Mouse (Mus musculus) MEL-GATA-1-ER (cell line): ENCODE measurements around the gene Gm20390.
A peak's percentile ranks its signal among the peaks of the same experiment; 100 is the strongest.

Experiments
- DNase-seq: peaks from one replicate; pipeline ENCODE4 v3.0.0-alpha.2; 2012; ENCODE audit warnings: low read depth; ENCODE audit errors: extremely low read depth

Gene Gm20390

DNA sequence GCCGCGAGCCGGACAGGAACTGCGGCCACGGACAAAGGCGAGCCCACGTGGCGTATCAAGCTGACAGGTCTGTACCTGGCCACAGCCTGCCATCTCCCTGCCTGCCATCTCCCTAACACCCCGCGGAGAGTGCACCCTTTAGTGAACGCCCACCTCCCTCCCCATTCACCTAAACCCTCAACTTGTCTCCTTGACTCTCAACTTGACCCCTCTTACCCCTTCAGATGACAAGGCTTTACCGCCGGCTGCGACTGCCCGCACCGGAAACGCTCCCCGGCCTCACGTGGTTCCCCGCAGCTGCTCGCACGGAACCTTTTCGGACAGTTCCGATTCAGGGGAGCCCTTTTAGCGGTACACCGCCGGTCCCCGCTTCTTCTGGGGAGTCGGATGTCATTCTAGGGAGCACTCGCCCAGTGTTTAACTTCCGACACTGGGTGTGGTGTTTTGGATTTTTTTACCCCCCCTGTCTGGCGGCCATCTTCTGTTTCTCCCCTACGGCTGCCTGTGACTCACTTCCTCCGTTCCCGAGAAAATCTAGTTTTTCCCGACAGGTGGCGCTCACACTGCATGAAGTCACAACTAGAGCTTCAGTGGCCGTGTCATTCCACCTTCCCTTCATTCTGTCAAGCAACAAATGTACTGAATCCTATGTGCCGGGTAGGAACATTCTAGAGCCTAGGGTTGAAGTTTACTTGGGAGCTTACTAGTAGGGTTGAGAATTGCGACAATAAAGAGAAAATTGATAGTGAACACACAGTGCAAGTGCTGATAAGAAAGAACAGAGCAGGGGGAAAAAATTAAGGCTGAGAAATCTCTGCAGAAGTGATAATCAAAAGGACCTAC lies at the start of gene Gm20390, which contains the start of gene Nme1:
TSS of gene Gm20390 (minus strand) at position 289 of the 843 bp plus-strand sequence.
TSS of gene Nme1 (minus strand) at position 517 of the 843 bp plus-strand sequence.
- peak; percentile 96 for DNase-seq

DNA sequence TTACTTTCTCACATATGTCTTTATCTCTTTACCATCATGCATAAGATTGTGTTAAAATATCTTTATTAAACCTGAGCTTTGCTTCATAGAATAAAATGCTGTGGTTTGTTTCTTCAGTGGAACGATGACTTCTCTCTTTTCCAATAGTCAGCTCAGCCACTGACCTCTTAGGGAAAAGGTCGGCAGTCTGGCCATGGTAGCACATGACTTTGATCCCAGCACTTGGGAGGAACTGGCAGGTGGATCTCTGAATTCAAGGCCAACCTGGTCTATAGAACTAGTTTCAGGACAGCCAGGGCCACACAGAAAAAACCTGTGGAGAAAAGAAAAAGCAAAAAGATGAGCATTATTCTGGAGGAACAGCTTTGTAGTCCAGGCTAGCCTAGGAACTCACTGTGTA lies 35.3 kb upstream of the Gm20390 start:
- DNase-seq, result no peak

- no peak for DNase-seq
These were observed 31.2 kb upstream of the Gm20390 start for GRCm38 (mm10) chr11:93999276-93999675.

- peak; percentile 40 for DNase-seq
These were observed 29.2 kb upstream of the Gm20390 start for GRCm38 (mm10) chr11:93997141-93997775.

GRCm38 (mm10) chr11:93996306-93997140 lies 28.4 kb upstream of the Gm20390 start:
- peak; percentile 10 for DNase-seq

DNA sequence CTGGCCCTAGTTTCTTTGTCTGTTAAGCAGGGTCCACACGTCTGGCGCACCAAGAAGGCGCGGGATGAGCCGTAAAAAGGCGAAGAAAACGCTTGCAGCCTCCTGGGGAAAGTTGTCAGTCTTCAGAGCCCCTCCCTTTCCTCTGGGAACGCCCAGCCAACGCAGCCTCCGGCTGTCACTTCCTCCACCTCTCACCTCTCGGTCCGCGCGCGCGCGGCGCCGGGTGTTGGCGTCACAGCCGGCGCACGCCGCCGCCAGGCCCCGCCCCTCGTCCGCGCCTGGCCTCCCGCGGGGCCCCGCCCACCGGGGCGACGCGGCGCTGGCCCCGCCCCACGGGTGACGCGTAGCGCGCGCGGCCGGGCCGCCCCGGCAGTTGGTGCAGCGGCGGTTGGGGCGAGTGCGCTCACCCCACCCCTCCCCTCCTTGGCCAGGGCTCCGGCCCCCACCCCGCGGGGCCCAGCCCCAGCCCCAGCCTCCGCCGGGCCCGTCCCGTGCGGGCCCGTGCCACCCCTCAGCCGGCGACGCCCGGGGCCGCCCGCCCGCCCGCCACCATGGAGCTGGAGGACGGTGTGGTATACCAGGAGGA lies 27.7 kb upstream of the Gm20390 start, which contains the start of gene Spag9:
TSS of gene Spag9 (plus strand) at position 372 of the 586 bp plus-strand sequence.
- peak; percentile 83 for DNase-seq

DNA sequence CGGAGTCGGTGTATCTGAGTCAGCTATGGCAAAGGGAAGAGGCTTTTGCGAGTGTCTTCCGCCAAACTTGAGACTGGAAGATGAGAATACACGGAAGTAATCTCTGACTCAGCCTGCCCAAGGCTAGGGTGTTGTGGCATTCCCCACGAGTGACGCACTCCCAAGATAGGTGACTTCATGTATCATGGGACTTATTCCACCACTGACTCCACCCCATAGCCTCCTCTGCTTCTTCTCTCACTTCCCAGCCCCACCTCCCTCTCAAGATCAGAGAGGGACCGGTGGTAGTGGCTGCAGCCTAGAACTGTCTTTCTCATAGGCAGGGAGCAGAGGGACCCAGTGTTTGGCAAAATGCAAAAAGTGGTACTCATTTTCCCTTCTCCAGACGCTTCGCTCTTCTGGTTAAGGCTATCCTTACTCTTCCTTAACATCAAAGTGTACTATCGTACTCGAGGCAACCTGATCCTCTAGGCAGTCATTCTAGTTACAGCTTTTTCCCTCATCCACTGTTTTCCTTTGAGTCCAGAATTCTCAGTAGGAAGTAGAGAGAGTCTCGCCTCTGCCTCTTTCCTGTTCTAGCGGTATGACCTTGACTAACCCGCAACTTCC lies 27.1 kb upstream of the Gm20390 start:
- peak; percentile 89 for DNase-seq

GRCm38 (mm10) chr11:93994531-93994930 lies 26.4 kb upstream of the Gm20390 start:
- no peak for DNase-seq

DNA sequence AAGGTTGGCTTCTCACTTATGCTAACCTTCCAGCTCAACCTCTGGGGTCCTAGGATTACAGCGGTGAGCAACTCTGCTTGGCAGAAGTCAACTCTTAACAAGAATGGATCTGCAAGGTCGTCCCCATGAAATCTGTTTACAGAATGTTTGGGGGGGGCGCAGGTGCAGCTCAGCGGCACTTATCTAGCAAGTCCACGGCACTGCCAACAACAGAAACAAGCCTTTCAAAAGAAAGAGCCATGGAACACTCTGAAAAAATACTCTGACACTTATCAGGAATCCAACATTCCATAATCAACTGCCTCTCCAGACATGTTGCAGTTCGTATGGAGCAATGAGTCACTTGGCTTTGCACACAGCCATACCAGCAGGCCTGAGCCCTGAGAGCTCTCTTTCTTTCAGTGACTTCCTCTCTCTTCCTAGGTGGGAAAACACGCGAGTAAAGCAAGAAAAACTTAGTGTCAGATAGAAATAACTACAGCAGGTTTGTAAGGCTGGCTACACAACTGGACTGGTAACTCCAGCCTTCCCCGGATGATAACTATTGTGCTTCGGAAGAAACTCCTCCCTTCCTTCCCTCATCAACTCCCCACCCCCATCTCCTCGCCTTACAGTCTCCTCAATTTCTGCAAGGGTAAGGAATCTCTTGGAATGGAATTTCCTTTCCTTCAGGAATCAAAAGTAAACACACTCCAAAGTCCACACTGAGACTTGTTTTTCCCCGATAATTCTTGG lies 20.4 kb upstream of the Gm20390 start:
- no peak for DNase-seq

- DNase-seq, result no peak
These were observed 19.7 kb upstream of the Gm20390 start for GRCm38 (mm10) chr11:93987625-93988327.

DNA sequence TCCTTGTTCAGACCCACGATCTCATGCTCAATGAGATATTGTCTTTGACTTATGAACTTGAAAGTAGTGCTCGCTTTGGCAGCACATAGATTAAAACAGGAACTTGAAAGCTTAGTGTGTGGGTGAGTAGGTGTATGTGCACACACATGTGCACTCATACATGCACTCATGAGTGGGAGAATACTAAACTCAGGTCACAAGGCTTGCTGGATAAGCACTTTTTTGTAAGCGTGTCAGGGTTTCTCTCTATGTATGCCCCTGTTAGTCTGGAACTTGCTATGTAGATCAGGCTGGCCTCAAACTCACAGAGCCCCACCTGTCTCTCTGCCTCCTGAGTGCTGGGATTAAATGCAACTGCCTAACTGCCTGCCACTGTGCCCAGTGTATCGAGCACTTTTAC lies 18.9 kb upstream of the Gm20390 start:
- DNase-seq, result no peak

- no peak for DNase-seq
These were observed 18.2 kb upstream of the Gm20390 start for GRCm38 (mm10) chr11:93986298-93986697.

DNA sequence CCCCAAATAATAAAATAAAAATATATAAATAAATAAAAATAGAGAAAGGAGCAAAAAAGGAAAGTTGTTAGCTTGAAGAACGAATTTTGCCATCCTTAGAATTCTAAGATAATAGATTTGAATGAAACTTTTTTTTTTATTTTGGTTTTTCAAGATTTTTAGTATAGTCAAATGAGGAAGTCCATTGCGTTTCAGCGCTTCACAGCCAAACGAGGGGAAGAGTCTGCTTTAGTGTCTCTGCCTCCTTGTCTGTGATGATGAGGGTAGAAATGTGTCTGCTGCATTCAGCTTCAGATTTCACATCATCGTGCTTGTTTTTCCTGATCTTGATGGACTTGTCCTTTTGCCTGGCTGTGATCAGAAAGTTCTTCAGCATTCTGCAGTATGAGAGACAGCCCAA lies 17.2 kb upstream of the Gm20390 start:
- no peak for DNase-seq

DNA sequence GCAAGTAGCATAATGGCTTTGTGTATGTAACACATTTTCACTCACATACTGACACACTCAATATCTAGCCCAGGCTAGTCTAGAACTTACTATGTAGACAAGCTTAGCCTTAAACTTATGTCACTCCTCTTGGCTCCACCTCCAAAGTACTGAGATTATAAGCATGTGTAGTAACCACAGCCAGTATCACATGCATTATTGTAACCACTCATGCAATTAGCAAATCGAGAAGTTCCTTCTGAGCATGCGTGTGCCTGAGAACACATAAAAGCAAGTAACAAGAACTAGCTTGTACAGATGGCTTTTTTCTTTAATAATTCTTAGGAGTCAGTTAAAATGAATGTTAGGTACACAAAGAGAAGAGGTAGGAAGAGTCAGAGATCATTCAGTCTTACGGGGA lies 16.5 kb upstream of the Gm20390 start:
- DNase-seq, result no peak

- DNase-seq, result no peak
These were observed 11.5 kb upstream of the Gm20390 start for GRCm38 (mm10) chr11:93979502-93980049.

GRCm38 (mm10) chr11:93972951-93973350 lies 4.9 kb upstream of the Gm20390 start:
- DNase-seq, result no peak

DNA sequence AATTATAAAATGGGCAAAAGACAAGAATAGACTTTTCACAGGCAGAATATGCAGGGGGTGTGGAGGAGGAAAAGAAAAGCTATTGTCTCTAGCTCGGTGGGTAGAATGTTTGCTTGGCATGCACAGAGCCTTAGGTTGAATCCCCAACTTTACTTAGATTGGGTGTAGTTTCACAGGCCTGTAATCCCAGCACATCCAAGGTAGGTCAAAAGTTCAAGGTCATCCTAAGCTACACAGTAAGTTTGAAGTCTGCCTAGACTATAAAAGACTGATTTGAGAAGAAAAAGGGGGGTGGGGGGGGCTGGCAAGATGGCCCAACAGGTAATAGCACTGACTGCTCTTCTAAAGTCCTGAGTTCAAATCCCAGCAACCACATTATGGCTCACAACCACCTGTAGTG lies 1.7 kb upstream of the Gm20390 start:
- DNase-seq, result no peak

DNA sequence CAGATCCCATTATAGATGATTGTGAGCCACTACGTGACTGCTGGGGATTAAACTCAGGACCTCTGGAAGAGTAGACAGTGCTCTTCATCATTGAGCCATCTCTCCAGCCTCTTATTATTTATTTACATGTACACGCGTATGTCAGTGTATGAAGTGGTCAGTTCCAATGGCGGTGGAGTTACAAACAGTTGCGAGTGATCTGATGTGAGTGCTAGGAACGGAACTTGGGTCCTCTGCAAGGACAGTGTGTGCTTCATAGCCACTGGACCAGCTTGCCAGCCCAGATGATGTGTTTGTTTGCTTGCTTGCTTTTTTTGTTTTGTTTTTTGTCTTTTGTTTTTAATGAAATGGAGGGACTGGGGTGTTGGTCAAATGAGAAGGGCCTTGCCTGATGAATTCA lies 1.1 kb upstream of the Gm20390 start:
- DNase-seq, result no peak

DNA sequence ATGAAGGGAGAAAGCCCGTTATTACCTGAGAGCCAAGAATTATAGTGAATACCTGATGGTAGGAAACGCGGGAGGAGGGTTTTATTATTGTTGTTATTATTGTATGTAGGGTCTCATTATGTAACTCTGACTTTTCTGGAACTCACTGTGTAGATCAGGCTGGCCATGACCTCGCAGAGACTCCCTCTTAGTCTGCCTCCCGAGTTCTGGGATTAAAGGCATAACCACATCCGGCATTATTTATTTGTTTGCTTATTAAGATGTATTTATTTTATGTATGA lies 695 bp upstream of the Gm20390 start:
- no peak for DNase-seq

DNA sequence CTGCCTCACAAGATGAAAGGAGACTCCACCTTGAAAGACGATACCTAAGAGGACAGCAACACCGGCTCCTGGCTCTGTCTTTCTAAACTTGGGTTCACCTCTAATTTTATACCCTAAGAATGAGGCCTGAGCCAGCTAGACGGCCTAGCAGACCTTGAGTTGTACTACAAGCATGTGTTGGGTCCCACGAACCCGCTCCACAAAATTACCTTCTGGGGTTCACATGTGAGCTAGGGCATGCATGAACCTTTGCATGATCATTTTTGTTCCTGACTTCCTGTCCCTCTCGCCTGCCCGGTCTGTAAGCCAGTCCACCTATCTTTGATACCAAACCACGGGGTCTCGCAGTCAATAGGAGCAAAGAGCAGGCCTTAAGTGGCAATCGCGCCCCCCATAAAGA lies 712 bp downstream of the Gm20390 start:
- peak; percentile 39 for DNase-seq
